Mouse (Mus musculus): ENCODE results near the gene Col6a3. TPM values are rescaled to one million over a fixed set of nuclear protein-coding genes. Genes with fewer than 3 reads are reported as not detected.

Gene Col6a3
- total RNA-seq, 2 experiments from 2014 or later, result 107 to 132 TPM

- DNase-seq, result no peak
- intact Hi-C loops (cut with DNase I), result no loop called here
Measured at GRCm38 (mm10) chr1:90800466-90800865, 43.3 kb downstream of the Col6a3 start.

GRCm38 (mm10) chr1:90797276-90797891 is 46.4 kb downstream of the Col6a3 start:
- peak; percentile 72 to 79 for DNase-seq
- intact Hi-C loops (cut with DNase I), result no loop called here

GRCm38 (mm10) chr1:90793368-90793767 is 50.4 kb downstream of the Col6a3 start:
- no peak for DNase-seq
- intact Hi-C loops (cut with DNase I), result no loop called here

GRCm38 (mm10) chr1:90790925-90791324 is 52.8 kb downstream of the Col6a3 start:
- intact Hi-C loops (cut with DNase I), result no loop called here

GRCm38 (mm10) chr1:90789506-90789905 is 54.3 kb downstream of the Col6a3 start:
- no peak for DNase-seq
- intact Hi-C loops (cut with DNase I), result no loop called here

More at GRCm38 (mm10) chr1:90790925-90791324, 52.8 kb downstream of the Col6a3 start:
- DNase-seq, result no peak

- no peak for DNase-seq
- intact Hi-C loops (cut with DNase I), result no loop called here
Measured at GRCm38 (mm10) chr1:90780446-90780845, 63.3 kb downstream of the Col6a3 start.

GRCm38 (mm10) chr1:90779072-90779471 is 64.7 kb downstream of the Col6a3 start:
- intact Hi-C loops (cut with DNase I), result no loop called here
- peak in 1 of 2 experiments; percentile 27 for DNase-seq

- DNase-seq, result peak; percentile 62 to 70
- intact Hi-C loops (cut with DNase I), result no loop called here
Measured at GRCm38 (mm10) chr1:90775477-90776241, 68.1 kb downstream of the Col6a3 start.

GRCm38 (mm10) chr1:90771172-90771571 is 72.6 kb downstream of the Col6a3 start:
- intact Hi-C loops (cut with DNase I), result no loop called here
- DNase-seq, result no peak

GRCm38 (mm10) chr1:90770027-90770426 is 73.7 kb downstream of the Col6a3 start:
- DNase-seq, result no peak
- intact Hi-C loops (cut with DNase I), result no loop called here

- intact Hi-C loops (cut with DNase I), result no loop called here
- no peak for DNase-seq
Measured at GRCm38 (mm10) chr1:90769301-90769700, 74.5 kb downstream of the Col6a3 start.

- intact Hi-C loops (cut with DNase I), result no loop called here
Measured at GRCm38 (mm10) chr1:90758091-90758673, 85.6 kb downstream of the Col6a3 start.

GRCm38 (mm10) chr1:90753869-90754563 is 89.8 kb downstream of the Col6a3 start:
- peak; percentile 69 to 76 for DNase-seq
- intact Hi-C loops (cut with DNase I), result no loop called here

More at GRCm38 (mm10) chr1:90758091-90758673, 85.6 kb downstream of the Col6a3 start:
- peak; percentile 62 to 64 for DNase-seq

- intact Hi-C loops (cut with DNase I), result no loop called here
- DNase-seq, result no peak
Measured at GRCm38 (mm10) chr1:90751221-90751620, 92.5 kb downstream of the Col6a3 start.

GRCm38 (mm10) chr1:90750169-90750568 is 93.6 kb downstream of the Col6a3 start:
- intact Hi-C loops (cut with DNase I), result no loop called here
- peak; percentile 67 to 68 for DNase-seq

- intact Hi-C loops (cut with DNase I), result no loop called here
- no peak for DNase-seq
Measured at GRCm38 (mm10) chr1:90748544-90748943, 95.2 kb downstream of the Col6a3 start.

- intact Hi-C loops (cut with DNase I), result no loop called here
Measured at GRCm38 (mm10) chr1:90743941-90744386, 99.8 kb downstream of the Col6a3 start.

GRCm38 (mm10) chr1:90743445-90743844 is 100.3 kb downstream of the Col6a3 start:
- DNase-seq, result no peak
- intact Hi-C loops (cut with DNase I), result no loop called here

More at GRCm38 (mm10) chr1:90743941-90744386, 99.8 kb downstream of the Col6a3 start:
- peak; percentile 65 to 67 for DNase-seq

GRCm38 (mm10) chr1:90742641-90743040 is 101.1 kb downstream of the Col6a3 start:
- intact Hi-C loops (cut with DNase I), result no loop called here
- DNase-seq, result no peak

- DNase-seq, result no peak
- intact Hi-C loops (cut with DNase I), result no loop called here
Measured at GRCm38 (mm10) chr1:90740216-90741170, 103.3 kb downstream of the Col6a3 start.
